8 mouse cellular contexts compared by ENCODE assay signal in genomic region chr7:127386641-127387392, GRCm38 (mm10). TPM values are rescaled to one million over a fixed set of nuclear protein-coding genes. Genes with fewer than 3 reads are reported as not detected.
A peak's percentile ranks its signal among the peaks of the same experiment; 100 is the strongest.
DNase-seq lines count a peak whose midpoint lies in the region; ATAC-seq lines count a peak whose summit lies in the region.

Gene 9130019O22Rik, minus strand, starts transcription at chr7:127387166.

- peak within 1 kb of the TSS; percentile 97 for H3K4me3 ChIP-seq in megakaryocyte, embryonic 14.5 days (replicated peaks)

- no peaks in the 10 kb centered on the region for H3K27me3 ChIP-seq in megakaryocyte, embryonic 14.5 days (replicated peaks)

- H3K36me3 ChIP-seq in megakaryocyte, embryonic 14.5 days (replicated peaks; ENCODE audit: low read length): peaks cover 30% of the 10 kb centered on the region

- peaks cover 22% of the 10 kb centered on the region for H3K4me1 ChIP-seq in megakaryocyte, embryonic 14.5 days

- H3K9me3 ChIP-seq in megakaryocyte, embryonic 14.5 days: peaks cover 11% of the 10 kb centered on the region

- peak; percentile 98 for ATAC-seq in inflammation-experienced regulatory T-cells, adult 6 months

- DNase-seq in adrenal gland, adult 18-20 months (ENCODE audit: low spot score in 2 of 2): peak; percentile 84 to 87
- peak; percentile 94 for DNase-seq in embryo, embryonic 10.5 days (ENCODE audit: low spot score)
- DNase-seq in gastrocnemius, postnatal 10 days: peak; percentile 86
- peak; percentile 77 to 95 for DNase-seq in left cerebral cortex, adult 9 months (ENCODE audit: low spot score in 2 of 2)
- DNase-seq in right cerebral cortex, adult 2 months (ENCODE audit: low spot score in 2 of 2): peak; percentile 94 to 95
- DNase-seq in urinary bladder, postnatal 25 days (ENCODE audit: low spot score): peak; percentile 85

RNA-seq across cellular contexts. Expression of gene 9130019O22Rik, which starts in this region (rescaled TPM):
- total RNA-seq in adrenal gland, adult 18-20 months (2021): 1 to 10 TPM; 4.1 to 5.0 TPM
- 1 to 10 TPM; 1.7 to 2.7 TPM for total RNA-seq in gastrocnemius, postnatal 10 days (2021)
- 1 to 10 TPM; 4.8 to 8.8 (median 6.5) TPM for polyA plus RNA-seq in inflammation-experienced regulatory T-cells, adult 6 months (2017; shearing (Covaris generic))
- 0.07 and 1.7 TPM in 2 replicates for polyA plus RNA-seq in megakaryocyte, embryonic 14.5 days (2012; ENCODE audit: insufficient read depth, low replicate concordance)

Comparison
In these comparisons a context has a peak if more than half of its experiments do, and no peak if none do; other contexts are left out.
1. Peak in every context shown above with its lines: DNase-seq, ATAC-seq and H3K4me3 ChIP-seq.